Mouse (Mus musculus) kidney, adult 2 months (tissue): ENCODE measurements around the gene Gm1110.

Experiments
- CTCF ChIP-seq: fragments of 200-500 bp; conservative IDR thresholded peaks from 2 replicates; pipeline ENCODE4 v1.5.1; 2011; ENCODE audit warnings: low read depth, mild to moderate bottlenecking, control low read depth, low read length, moderate library complexity, mixed read lengths; ENCODE audit not compliant: insufficient read depth, insufficient read length
- POLR2A ChIP-seq: fragments of 200-500 bp; IDR thresholded peaks from one replicate; pipeline ENCODE4 v1.6.1; 2011; ENCODE audit warnings: low read depth, low read length, control low read depth

GRCm38 (mm10) chr9:26919778-26920177, 3.1 kb downstream of the Gm1110 start:
- TF ChIP-seq CTCF (no peak), POLR2A (no peak)
